Mouse (Mus musculus): ENCODE results near the gene Ptpro.

Ptpro gene

GRCm38 (mm10) chr6:137497208-137497835, 245.2 kb downstream of the Ptpro start:
- no peak for DNase-seq (ENCODE audit: low read depth, low spot score)

- DNase-seq (ENCODE audit: low read depth, low spot score): no peak
Observed at GRCm38 (mm10) chr6:137498781-137499180, 246.7 kb downstream of the Ptpro start.

DNA sequence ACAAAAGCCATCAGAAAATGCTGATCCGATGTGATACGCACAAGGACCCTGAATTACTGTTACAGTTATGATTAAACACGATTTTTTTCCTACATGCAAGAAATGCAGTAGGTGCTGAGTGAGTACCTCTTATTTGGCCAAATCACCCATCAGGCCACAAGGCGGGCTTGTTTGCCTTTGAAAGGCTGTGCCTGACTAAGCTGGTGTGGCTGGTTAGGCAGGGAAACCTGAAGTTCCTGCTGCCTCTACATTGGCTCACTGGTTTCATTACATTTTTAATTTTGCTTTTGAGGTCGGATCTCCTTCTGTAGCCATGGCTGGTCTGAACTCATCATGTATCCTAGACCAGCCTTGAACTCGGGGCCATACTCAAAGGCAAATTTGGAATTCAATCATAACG, 250.9 kb downstream of the Ptpro start:
- DNase-seq (ENCODE audit: low read depth, low spot score): no peak

DNA sequence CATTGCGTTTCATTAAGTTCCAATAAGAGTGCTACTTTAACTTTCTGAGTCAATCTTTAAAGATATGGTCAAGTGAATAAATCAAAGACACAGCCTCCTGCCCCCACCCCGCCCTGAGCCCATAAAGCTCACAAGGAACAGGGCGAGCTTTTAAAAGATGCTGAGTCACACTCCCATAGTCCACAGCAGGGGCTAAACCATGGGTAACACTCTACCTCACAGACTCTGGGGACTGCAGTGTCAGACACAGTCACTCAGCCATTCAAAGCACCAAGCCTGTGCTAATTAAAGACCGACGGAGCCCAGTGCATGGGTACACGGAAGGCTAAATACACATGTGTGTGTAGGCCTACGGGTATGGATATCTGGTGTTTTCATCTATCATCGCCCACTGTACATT, 251.3 kb downstream of the Ptpro start:
- no peak for DNase-seq (ENCODE audit: low read depth, low spot score)

GRCm38 (mm10) chr6:137504052-137504451, 251.9 kb downstream of the Ptpro start:
- DNase-seq (ENCODE audit: low read depth, low spot score): no peak

DNA sequence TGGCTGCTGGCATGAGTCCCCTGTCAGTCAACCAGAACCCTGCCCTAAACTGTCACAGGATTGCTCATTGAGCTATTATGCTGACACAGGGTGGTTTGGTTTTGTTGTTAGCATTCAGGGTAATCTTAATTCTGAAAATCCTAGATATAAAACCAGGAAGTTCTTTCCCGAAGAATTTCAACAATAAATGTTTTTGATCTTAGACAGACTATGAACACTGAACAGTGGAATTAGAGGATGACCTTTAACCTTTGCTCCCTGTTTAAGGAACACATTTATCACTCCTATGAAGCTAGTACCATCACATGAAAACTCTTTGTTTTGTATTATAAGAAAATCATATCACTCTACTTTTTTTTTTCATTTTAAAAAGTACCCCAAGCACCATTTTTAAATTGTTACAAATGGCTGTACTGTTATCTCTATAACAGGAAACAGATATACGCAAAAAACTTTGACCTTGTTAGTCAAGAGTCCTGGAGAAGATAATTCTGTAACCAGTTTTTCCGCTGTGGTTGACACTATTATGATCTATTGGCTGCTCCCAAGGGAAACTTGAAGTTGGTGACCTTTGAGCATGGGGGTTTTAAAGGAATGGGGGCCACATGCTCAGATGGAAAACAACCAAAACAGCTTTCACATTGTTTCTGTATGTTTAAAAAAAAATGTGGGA, 253.6 kb downstream of the Ptpro start:
- no peak for DNase-seq (ENCODE audit: low read depth, low spot score)

DNA sequence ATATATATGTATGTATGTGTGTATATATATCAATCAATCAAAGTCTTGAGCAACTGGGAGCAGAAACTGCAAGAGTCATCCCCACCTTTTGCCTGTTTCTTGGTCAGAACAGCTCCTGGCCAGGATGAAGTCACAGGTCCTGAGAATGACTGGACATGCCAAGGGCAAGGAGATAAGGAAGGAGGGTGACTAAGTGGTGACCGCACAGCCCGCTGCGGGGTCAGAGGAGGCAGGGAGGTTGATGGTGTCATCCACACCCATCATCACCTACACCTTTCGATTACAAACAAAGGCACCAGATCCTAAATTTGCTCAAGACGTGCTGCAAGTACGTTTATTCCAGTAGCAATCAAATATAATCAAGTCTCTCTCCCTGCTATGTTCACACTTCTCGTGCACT, 254.4 kb downstream of the Ptpro start:
- DNase-seq (ENCODE audit: low read depth, low spot score): no peak

DNA sequence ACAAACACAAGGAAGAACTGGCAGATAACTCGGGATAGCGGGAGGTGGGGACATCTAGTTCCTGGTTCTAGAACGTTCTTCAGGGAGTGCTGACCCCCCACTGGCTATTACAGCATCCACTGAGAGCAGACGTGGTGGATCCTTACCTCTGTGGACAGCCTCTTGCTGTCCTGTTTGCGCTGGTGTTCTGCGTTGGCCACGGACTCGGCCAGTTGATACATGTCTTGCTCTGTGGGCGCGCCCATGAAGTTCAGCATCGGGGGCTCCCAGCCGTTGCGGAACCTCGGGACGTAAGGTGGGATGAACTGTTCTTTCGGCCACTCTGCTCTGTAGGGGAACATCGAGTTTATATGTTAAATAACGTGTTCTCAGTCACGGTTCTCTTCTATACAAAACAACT, 256.8 kb downstream of the Ptpro start:
- DNase-seq (ENCODE audit: low read depth, low spot score): no peak

DNA sequence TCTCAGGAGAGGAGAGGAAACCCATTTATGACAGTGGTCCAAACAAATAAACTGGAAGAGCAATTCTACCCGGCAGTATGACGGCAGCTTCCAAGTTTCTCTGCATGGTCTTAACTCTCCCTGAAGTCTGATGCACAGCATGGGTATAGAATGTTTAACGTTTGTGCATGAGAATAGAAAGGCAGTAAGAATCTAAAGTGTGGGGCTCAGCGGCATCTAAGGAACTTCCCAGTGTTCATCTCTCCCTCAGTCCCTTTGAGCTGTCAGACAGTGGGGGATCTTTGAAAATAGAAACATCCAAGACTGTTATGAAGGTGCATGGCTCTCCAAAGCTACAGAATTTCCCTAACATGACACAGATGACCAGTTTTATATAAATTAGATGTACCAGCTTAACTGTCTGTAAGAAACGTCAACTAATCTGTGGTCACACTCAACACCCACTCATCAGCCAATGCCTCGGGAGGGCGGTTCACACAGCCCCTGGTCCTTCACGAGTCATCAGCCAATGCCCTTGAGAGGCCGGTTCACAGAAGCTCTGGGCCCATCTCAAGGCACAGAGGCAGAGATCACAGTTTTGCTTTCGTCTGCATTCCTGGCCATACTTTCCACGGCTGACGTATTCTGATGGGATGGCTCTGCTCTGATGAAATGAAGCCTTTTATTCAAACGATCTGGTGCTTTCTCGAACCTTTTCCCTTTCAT, 257.4 kb downstream of the Ptpro start:
- DNase-seq (ENCODE audit: low read depth, low spot score): no peak

GRCm38 (mm10) chr6:137512753-137513152, 260.6 kb downstream of the Ptpro start:
- DNase-seq (ENCODE audit: low read depth, low spot score): no peak
